Mouse (Mus musculus) gastrocnemius, adult 18-20 months (tissue): Measurements from ENCODE around the gene Arpc5. TPM values are rescaled to one million over a fixed set of nuclear protein-coding genes. Genes with fewer than 3 reads are reported as not detected.
A peak's percentile ranks its signal among the peaks of the same experiment; 100 is the strongest.
"Not testable (repeated sequence)": the region's sequence is repeated elsewhere in the genome, so short reads cannot be mapped to it uniquely, and the experiment has no call there.

Source experiments
- DNase-seq: peaks from one replicate; pipeline ENCODE4 v3.0.0; 2021; ENCODE audit warnings: low spot score
- total RNA-seq, 2 experiments: library from RNA; stranded (reverse); gene quantifications; 2 replicates each; pipeline ENCODE4 v1.2.3; 2021

Arpc5 gene
- total RNA-seq, 2 experiments from 2014 or later = 7.8 to 11.7 TPM

DNA sequence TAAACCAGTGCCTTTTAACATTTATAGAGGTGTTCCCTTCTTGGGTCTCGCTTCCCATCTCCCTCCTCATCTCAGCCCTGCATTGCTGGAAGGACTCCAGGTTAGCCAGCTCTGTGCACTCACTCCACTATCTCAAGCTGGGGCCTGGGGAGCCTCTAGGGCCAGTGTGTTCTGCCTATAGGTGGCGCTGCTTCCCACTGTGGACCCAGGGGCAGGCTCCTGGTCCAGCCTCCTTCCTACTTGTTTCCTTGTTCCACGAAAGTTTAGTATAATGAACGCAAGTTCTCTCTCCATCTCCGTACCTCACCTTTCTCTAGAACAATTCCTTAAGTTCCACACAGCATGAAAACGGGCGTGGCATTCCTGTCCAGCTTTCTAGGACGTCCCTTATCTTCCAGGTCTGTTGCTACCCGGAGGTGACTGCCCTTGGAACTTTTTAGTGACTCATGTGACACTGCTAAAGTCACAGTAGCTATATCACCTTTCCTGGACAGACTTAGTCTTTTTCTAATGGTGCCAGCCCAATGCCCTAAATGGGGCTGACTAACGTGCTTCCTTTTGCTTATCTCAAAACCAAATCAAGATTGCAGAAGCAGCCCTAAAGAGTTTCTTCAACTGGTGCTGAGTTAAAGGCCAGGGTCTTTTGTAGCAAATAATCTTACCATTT lies 12.9 kb downstream of the Arpc5 start:
- peak; percentile 85 for DNase-seq

DNA sequence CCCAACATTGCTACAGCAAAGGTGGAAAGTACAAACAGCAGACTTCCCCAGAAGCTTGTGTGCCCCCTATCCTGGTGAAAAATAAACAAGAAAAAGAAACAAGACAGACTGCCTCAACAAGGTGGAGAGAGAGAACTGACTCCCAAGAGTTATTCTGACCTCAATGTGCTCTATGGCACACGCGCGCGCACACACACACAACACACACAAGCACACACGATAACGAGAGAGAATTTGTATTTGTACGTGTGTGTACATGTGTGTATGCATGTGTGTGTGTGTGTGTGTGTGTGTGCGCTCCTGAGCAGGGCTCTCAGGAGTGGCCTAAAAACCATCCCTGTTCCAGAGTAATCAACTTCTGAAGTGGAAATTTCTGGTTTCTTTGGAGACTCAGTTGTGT lies 18.3 kb downstream of the Arpc5 start:
- DNase-seq = no peak

DNA sequence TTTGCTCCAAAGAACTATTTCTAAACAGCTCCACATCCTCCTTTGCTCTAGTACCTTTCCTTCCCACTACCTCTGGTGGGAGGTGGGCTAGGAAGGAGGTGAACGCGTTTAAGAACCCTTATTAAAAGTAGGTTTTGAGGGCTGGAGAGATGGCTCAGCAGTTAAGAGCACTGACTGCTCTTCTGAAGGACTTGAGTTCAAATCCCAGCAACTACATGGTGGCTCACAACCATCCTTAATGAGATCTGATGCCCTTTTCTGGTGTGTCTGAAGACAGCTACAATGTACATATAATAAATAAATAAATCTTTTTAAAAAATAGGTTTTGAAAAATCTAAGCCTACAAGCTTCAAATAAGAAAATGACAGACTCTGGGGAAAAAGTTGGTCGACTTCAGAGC lies 19.1 kb downstream of the Arpc5 start:
- DNase-seq = not testable (repeated sequence)

DNA sequence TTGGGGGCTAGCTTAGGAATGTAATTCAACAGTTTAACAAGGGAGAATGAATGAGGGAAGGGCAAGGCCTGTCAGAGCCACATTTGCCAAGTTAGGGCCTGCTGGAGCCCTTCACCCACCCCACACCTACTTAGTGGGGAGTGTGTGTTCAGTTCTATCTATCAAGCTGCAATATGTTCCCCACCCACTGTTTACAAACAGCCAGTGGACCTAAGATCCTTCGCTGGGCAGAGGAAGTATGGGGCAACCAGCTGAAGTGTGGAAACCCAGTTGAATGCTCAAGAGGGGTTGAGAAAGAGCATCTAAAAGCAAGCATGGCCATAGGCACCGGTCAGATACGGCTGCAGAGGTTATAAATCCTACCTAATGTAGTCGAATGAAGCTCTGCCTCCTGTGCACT lies 20.6 kb downstream of the Arpc5 start:
- no peak for DNase-seq

DNA sequence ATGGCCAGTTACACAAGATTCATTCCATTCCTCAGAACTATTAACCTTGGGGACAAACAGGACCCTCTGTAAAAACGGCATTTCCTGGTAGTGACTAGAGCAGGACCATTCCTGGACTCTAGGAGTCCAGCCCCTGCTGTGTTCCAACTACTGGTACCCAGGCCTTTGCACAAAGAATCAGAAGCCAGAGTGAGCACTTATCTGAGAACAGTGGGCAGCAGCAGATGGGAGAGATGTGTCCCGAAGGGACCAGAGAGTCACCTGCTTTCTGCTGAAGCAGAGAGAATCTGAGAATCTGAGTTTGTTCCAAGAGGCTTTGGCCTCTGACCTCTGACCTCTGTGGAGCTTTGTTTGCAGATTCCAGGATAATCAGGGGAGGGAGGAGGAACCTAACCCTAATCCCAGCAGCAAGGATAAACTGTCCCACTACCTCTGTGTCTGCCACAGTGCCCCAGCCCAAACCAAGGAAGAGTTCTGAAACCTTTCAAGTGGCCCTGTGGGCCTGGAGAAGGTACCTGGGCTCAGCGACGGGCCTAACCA lies 21.8 kb downstream of the Arpc5 start:
- no peak for DNase-seq

DNA sequence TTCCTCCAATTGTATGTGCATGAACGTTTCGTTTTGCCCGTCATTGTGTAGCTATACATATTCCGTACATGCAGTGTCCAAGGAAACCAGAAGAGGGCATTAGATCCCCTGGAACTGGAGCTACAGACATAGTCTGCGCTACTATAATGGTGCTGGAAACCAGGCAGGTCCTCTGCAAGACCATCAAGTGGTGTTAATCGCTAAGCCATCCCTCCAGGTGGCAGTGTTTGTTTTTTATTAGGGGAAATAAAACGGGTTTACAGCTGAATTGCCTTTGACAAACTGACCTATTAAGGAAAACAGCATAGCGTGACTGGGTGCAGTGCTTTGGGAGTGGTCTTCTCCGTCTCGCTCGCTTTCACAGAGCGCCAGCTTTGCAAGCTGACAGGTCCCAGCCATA lies 23.9 kb downstream of the Arpc5 start:
- peak; percentile 43 for DNase-seq

DNA sequence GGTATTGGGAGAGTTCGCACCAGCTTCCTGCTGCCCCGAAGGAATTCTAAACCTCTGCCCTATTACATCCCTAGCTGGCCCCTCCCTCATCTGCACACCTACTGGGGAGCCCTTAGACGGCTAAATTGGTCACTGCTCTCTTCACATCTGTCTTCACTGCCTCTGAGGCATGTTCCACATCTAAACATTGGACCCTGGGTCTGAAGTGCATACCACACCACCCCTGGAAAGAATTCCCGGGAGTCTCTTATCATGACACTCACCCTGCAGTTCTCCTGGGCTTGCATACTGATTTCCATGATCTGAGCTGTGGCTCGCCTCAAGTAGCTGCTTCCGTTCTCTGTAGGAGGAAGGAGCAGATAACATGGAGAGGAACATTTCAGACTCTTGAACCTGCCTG lies 24.5 kb downstream of the Arpc5 start:
- DNase-seq = no peak

- no peak for DNase-seq
Measured at GRCm38 (mm10) chr1:152791269-152791668, 24.9 kb downstream of the Arpc5 start.

- no peak for DNase-seq
Measured at GRCm38 (mm10) chr1:152792736-152793494, 26.6 kb downstream of the Arpc5 start.

DNA sequence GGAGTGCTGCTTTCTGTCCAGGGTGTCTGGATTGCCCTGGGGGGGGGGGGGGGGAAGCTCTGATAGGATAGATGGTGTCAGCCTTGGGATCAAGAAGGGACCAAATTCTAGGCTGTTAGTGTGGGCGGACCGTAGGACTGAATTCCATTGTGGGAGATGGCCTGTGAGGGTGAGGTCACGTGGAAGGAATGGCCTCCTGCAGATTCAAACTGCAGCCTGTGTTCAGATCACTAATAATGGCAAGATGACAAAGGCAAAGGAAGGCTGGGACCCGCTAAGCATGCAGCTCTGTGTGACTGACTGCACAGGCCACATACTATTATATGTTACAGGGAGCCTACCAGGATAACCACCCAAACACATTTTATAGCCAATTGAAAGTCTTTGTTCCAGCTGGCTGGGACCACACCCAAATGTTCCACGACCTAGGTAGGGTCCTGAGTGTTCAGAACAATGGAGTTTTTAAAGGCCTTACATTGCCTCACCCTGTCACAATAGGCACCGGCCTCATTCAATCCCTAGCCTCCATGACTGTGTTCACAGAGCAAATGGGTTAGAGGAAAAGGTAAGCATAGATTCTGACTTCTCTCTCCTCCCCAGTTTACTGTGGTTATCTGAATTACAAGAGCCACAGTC lies 27.3 kb downstream of the Arpc5 start:
- DNase-seq = no peak

GRCm38 (mm10) chr1:152795688-152796255 lies 29.4 kb downstream of the Arpc5 start:
- no peak for DNase-seq

DNA sequence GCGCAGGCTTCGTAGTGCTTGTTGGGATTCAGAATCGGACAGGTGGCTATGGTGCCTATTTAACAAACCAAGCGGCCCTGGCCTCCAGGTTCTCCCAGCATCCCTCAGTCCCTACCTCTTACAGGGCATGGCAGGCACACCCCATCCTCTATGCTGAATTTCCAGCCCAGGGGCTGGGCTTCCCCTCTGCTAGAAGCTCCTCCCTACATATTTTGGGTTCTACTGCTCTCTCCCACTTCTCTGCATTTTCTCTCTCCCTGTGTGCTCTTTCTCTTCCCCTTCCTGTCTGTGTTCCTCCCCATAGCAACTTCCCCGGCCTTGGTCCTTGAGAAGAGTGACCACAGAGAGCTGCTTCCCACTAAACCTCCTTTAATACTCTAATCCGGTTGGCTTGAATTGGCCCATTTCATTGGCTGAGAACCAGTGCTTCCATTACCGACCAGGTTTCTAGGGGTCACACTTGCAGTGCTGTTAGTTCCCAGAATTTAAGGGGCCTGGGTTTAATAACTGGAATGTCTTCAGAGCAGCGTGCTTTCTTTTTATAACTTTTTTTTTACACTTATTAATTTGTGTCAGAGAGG lies 30.4 kb downstream of the Arpc5 start:
- DNase-seq = no peak

GRCm38 (mm10) chr1:152798125-152798524 lies 31.8 kb downstream of the Arpc5 start:
- no peak for DNase-seq

DNA sequence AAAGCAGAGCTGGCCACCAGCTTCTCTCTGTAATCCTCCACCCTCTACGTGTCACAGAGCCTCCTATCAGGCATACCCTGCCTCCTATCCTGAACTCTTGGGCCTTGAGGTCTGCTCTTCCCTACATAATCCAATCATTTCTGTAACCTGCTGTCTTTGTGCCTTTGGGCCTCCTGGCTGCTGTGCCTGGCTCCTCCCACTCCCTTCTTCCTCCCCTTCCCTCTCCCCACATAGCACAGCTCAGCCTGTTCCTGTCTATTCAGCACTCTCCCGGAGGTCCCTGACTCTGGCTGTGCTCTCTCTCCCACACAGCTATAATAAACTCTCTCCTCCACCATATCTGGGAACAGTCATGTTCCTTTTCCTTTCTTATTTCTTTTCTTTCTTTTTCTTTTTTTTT lies 33.6 kb downstream of the Arpc5 start, which contains the start of gene Ncf2:
Gene Ncf2 (plus strand): TSS at position 298 of the 400 bp plus-strand sequence.
- DNase-seq = no peak

DNA sequence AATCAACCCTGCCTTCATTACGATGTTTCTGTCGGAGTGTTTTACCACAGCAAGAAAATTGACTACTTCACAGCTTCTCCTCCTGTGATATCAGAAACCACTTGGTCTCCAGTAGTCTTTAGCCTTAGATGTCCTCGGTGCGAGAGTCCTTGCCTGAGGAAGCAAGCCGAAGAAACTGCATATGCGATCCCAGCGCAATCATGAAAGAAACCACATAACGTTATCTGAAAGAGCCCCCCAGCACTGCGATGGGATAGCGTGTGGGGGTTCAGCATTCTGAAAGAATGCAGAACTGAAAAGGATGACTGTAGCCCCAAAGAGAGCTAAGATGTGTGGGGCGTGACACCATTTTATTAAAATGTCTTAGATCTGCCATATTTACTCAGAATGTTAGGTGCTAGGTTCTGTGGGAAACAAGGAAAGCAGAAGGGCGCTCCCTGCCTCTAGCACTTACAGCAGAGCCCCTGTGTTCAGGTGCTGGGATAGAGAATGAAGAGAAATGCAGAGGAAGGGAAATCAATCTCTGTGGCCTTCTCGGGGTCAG lies 34.4 kb downstream of the Arpc5 start:
- DNase-seq = no peak

- DNase-seq = no peak
Measured at GRCm38 (mm10) chr1:152804907-152805306, 38.6 kb downstream of the Arpc5 start.

GRCm38 (mm10) chr1:152807619-152808391 lies 41.5 kb downstream of the Arpc5 start:
- no peak for DNase-seq

- DNase-seq = no peak
Measured at GRCm38 (mm10) chr1:152808392-152808680, 42.0 kb downstream of the Arpc5 start.

DNA sequence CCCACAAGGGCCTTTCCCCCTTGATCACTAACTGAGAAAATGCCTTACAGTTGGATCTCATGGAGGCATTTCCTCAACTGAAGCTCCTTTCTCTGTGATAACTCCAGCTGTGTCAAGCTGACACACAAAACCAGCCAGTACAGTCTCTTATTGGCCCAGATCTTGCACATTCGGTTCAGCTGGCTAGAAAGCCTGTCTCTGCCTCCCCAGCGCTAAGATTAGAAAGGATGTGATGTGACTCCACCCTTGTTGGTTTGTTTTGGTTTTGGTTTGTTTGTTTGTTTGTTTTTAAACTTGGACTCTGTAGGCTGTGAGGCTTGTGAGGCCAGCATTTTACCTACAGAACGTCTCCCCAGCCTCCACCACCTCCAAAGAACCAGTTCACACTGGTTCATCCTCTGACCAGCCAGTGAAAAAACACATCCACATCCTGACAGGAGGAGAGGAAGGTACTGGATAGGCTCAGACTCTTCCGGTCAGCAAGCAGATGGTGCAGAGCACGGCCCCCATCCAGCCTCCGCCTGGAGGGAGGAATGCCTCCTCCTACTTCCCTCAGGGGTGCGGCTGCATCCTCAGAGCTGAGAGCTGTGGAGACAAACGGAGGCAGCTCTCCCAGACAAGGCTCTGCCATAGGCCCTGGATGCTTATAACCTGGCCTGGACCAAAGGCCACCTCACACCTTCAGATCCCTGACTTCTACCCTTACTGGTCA lies 43.4 kb downstream of the Arpc5 start:
- no peak for DNase-seq
